Mouse (Mus musculus) brown adipose tissue, adult 24 weeks (tissue): ENCODE measurements around the gene Lrrc55. TPM values are rescaled to one million over a fixed set of nuclear protein-coding genes. Genes with fewer than 3 reads are reported as not detected.

Experiments
- H3K27ac ChIP-seq: fragments of 200-500 bp; replicated peaks from 2 replicates; pipeline ENCODE4 v1.5.1; 2012; ENCODE audit warnings: low read depth, mild to moderate bottlenecking, low read length
- H3K4me1 ChIP-seq: fragments of 200-500 bp; 2 replicates; pipeline ENCODE4 v1.6.1; 2012; ENCODE audit warnings: low read length, mixed read lengths; ENCODE audit not compliant: control insufficient read depth, insufficient read depth, insufficient read length
- H3K4me3 ChIP-seq: fragments of 200-500 bp; 2 replicates; pipeline ENCODE4 v1.5.1; 2012; ENCODE audit warnings: low read depth, mild to moderate bottlenecking, low read length, moderate library complexity; ENCODE audit not compliant: insufficient read depth
- polyA plus RNA-seq: library from polyadenylated mRNA; stranded (reverse); fragments of >200 nt; gene quantifications from 2 replicates; pipeline ENCODE4 v1.2.4, GENCODE M21; 2012; ENCODE audit not compliant: missing spikeins, insufficient read depth, insufficient read length

Lrrc55 gene
- polyA plus RNA-seq, 1 experiment, result 0.79 TPM

- Histone ChIP-seq H3K4me3 (no peak overlapping the region), H3K27ac (peak overlapping the region; percentile 87), H3K4me1 (peaks cover 41% of the 10 kb centered on the region)
These were observed 67.5 kb downstream of the Lrrc55 start for GRCm38 (mm10) chr2:85129496-85129971.

DNA sequence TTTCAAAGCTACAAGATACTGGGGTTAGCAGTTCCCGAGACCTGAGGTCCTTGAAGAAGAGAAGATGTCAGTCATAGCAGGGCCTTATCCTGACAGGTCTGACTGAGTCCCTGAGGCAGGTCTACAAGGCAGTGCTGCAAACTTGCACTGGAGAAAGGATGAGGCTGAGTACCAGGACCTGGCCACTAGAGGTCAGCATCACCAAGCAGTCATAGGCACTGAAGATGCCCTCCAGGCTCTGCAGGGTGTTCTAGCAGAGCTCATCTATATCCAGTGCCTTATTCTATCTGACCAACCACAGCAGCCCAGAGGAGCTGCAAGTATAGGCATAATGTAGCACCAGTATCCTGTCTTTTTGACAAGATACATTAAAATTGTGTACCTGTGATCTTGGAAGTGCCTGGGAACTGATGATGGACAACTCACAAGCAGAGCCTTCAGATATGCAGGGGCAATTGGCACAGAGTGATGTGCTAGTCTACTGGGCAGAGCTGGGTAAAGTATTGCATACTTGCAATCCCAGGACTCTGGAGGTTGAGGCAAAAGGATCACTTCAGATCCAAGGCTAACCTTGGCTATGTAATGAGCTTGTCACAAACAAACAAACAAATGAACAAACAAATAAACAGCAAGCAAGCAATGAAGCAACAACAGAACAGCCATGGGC is 73.0 kb downstream of the Lrrc55 start:
- Histone ChIP-seq H3K4me1 (peaks cover 4% of the 10 kb centered on the region; the same call in 1 of the 2 replicates), H3K27ac (no peak overlapping the region), H3K4me3 (no peak overlapping the region)

DNA sequence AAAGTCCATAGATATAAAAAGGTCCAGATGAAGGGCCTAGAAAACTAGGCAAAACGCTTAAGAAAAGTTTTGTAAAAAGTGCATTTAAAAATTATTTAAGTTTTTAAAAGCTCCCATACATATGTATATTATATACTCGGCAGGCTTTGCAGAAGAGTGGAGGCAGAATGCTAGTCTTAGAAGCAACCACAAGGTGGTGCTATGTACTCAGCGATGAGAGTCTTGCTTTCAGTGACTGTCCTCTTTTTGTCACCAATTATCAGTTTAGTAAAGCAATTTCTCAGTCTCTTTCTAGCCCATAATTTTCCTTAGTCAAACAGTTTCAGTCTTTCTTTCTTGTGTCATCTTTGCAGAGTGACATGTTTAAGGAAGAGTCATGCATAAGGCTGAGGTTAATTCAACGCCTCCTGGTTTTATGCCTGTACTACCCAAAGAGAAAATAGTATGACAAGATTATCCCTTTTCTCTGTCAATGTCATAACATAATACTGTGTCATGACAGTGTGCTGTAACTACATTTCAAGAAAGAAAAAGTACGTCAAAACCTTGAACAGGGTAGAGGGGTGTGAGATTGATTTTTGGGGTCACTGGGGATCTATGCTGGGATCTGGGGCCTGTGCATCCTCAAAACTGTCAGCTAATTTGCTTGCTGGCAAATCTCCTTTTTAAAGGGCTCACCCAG is 73.7 kb downstream of the Lrrc55 start:
- Histone ChIP-seq H3K4me3 (no peak overlapping the region), H3K4me1 (no peaks in the 10 kb centered on the region), H3K27ac (no peak overlapping the region)

Other genes starting within 250 kb of the Lrrc55 start
- gene Prg2, start 216.7 kb downstream of the Lrrc55 start, polyA plus RNA-seq, result not detected in 2 replicates
- not detected in 2 replicates for gene Prg3, start 209.0 kb downstream of the Lrrc55 start, polyA plus RNA-seq
- 25.3 and 30.1 TPM in 2 replicates for gene Ssrp1, start 160.0 kb downstream of the Lrrc55 start, polyA plus RNA-seq
- gene P2rx3, start 159.7 kb downstream of the Lrrc55 start, polyA plus RNA-seq, result 2.6 TPM in 1 of 2 replicates, not detected in the other
- 32.6 and 33.2 TPM in 2 replicates for gene Tnks1bp1, start 149.2 kb downstream of the Lrrc55 start, polyA plus RNA-seq
- 6.1 and 16.7 TPM in 2 replicates for gene Aplnr, start 61.0 kb downstream of the Lrrc55 start, polyA plus RNA-seq
- gene Olfr987, start 142.1 kb upstream of the Lrrc55 start, polyA plus RNA-seq, result not detected in 2 replicates
- not detected in 2 replicates for gene Olfr988, start 166.0 kb upstream of the Lrrc55 start, polyA plus RNA-seq
- gene Olfr992, start 212.3 kb upstream of the Lrrc55 start, polyA plus RNA-seq, result not detected in 2 replicates
- not detected in 2 replicates for gene Olfr993, start 217.7 kb upstream of the Lrrc55 start, polyA plus RNA-seq
- not detected in 2 replicates for gene Olfr994, start 239.3 kb upstream of the Lrrc55 start, polyA plus RNA-seq
- gene Olfr995, start 246.4 kb upstream of the Lrrc55 start, polyA plus RNA-seq, result not detected in 2 replicates